Mouse (Mus musculus) CD4-positive naive resting alpha-beta T cell, adult 57 days (primary cell): ENCODE data around the gene Wnt5a. TPM values are rescaled to one million over a fixed set of nuclear protein-coding genes. Genes with fewer than 3 reads are reported as not detected.

Source experiments
- total RNA-seq: library from RNA; stranded (reverse); gene quantifications from one replicate; pipeline ENCODE4 v1.2.4, GENCODE M21; 2023

Gene Wnt5a
- total RNA-seq = 0.30 TPM

GRCm38 (mm10) chr14:28504101-28505050 lies at the start of gene Wnt5a:
Gene Wnt5a, plus strand, starts transcription at chr14:28504750.

